Mouse (Mus musculus) bone marrow, adult 2 months (tissue): Measurements from ENCODE around the gene Gm9903.

Experiments
- CTCF ChIP-seq: fragments of 200-500 bp; IDR thresholded peaks from 2 replicates; pipeline ENCODE4 v1.5.1; 2011; ENCODE audit warnings: low read length, control low read depth; ENCODE audit not compliant: control insufficient read depth, insufficient read depth
- POLR2A ChIP-seq: fragments of 200-500 bp; IDR thresholded peaks from 2 replicates; pipeline ENCODE4 v1.6.1; 2011; ENCODE audit warnings: low read depth, mild to moderate bottlenecking, control low read depth, low read length, borderline replicate concordance; ENCODE audit not compliant: control insufficient read depth

- no peak for TF ChIP-seq POLR2A
- TF ChIP-seq CTCF, result no peak
These were observed 23.1 kb downstream of the Gm9903 start for GRCm38 (mm10) chr5:33652783-33653173.
